Mouse (Mus musculus) heart, embryonic 11.5 days (tissue): ENCODE results near the gene Fancc. TPM values are rescaled to one million over a fixed set of nuclear protein-coding genes. Genes with fewer than 3 reads are reported as not detected.

Source experiments
- ATAC-seq: fragments of 200-750 bp; cut with Nextera tagmentation; replicated peaks from 2 replicates; pipeline ENCODE4 v1.8.0; 2017; ENCODE audit warnings: moderate library complexity; ENCODE audit not compliant: insufficient number of reproducible peaks, low FRiP score, low TSS enrichment
- H3K27ac ChIP-seq: fragments of 300-500 bp; sonication (generic); 2 replicates; pipeline ENCODE4 v1.5.1; 2014; ENCODE audit warnings: mild to moderate bottlenecking, low read depth, low read length
- H3K27me3 ChIP-seq: fragments of 300-500 bp; sonication (generic); 2 replicates; pipeline ENCODE4 v1.6.1; 2014; ENCODE audit warnings: mild to moderate bottlenecking, low read length, mixed read lengths; ENCODE audit not compliant: control insufficient read depth, insufficient read depth
- H3K36me3 ChIP-seq: fragments of 300-500 bp; sonication (generic); 2 replicates; pipeline ENCODE4 v1.6.1; 2014; ENCODE audit warnings: mild to moderate bottlenecking, low read length, moderate library complexity, mixed read lengths; ENCODE audit not compliant: control insufficient read depth, insufficient read depth
- H3K4me1 ChIP-seq: fragments of 300-500 bp; sonication (generic); 2 replicates; pipeline ENCODE4 v1.6.1; 2014; ENCODE audit warnings: low read length; ENCODE audit not compliant: control insufficient read depth, insufficient read depth
- H3K4me2 ChIP-seq: fragments of 300-500 bp; sonication (generic); 2 replicates; pipeline ENCODE4 v1.6.1; 2014; ENCODE audit warnings: mild to moderate bottlenecking, moderate library complexity
- H3K4me3 ChIP-seq: fragments of 300-500 bp; sonication (generic); 2 replicates; pipeline ENCODE4 v1.5.1; 2014; ENCODE audit warnings: low read depth, low read length
- H3K9ac ChIP-seq: fragments of 300-500 bp; sonication (generic); 2 replicates; pipeline ENCODE4 v1.6.1; 2014; ENCODE audit warnings: mild to moderate bottlenecking, low read depth, low read length, moderate library complexity
- H3K9me3 ChIP-seq: fragments of 300-500 bp; sonication (generic); replicated peaks from 2 replicates; pipeline ENCODE4 v1.6.1; 2016; ENCODE audit warnings: low read length; ENCODE audit not compliant: control insufficient read depth
- WGBS: fragments of 180-500 bp; shearing (Covaris S2); extraction: QIAGEN DNeasy Blood & Tissue Kit; methylation state at CpG from one replicate; pipeline ENCODE4 v1.1.7; 2014; ENCODE audit not compliant: insufficient replicate concordance; 5-methylcytosine and 5-hydroxymethylcytosine counted together
- polyA plus RNA-seq: library from polyadenylated mRNA; unstranded; fragments of >200 nt; fragmentation: Nextera tagmentation; extraction: Ambion mirVana; gene quantifications from 2 replicates; pipeline ENCODE4 v1.2.1, GENCODE M21; 2014

Gene Fancc
- polyA plus RNA-seq, 1 experiment from 2014 or later: 12.3 TPM

DNA sequence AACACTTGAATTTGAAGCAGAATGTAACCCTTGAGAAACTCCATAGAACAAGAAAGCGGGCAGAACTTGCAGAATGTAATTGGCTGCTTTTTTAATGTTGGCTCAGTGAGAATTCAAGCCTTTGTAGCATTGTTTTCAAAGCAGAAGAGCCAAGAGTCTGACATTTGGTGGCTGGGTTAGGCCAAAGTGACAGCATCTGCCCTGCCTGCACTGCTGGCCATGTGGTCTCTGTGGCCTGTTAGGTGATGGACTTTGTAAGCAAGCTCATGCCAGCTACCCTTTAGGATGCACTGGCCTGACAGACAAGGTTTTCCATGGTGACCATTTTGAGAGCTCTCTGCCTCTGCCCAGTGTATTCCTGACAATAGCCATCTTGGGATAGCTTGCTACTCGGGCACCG, 199.1 kb downstream of the Fancc start:
- H3K4me2 ChIP-seq: no peak overlapping the region
- no peaks in the 10 kb centered on the region for H3K9me3 ChIP-seq
- WGBS: 92% methylated on average over 3 of the region's 3 CpGs
- no peaks in the 10 kb centered on the region for H3K27me3 ChIP-seq
- no peak overlapping the region for H3K9ac ChIP-seq
- peaks cover 42% of the 10 kb centered on the region for H3K36me3 ChIP-seq
- no peak overlapping the region for H3K4me3 ChIP-seq
- H3K4me1 ChIP-seq: peaks cover 19% of the 10 kb centered on the region
- no peak for ATAC-seq
- H3K27ac ChIP-seq: no peak overlapping the region

DNA sequence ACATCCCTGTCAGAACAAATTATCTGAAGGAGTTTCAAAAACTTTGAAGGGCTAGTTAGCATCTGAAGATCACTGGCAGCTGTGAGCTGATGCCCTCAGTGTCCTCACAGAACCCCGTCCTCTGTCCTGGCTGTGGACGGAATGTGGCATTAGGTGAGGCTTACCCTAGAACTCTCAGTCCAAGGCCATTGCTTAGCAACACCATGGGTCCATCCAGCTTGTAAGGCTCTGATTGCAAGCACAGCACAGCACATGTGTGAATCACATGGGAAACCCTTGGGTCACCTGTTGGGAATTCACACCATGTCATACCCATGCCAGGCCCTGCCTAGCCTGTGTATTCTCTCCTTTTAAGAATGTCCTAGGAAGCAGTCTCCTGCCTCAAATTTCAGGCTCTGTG, 200.1 kb downstream of the Fancc start:
- H3K4me3 ChIP-seq: no peak overlapping the region
- no peak overlapping the region for H3K9ac ChIP-seq
- H3K9me3 ChIP-seq: no peaks in the 10 kb centered on the region
- no peak overlapping the region for H3K27ac ChIP-seq
- ATAC-seq: no peak
- no peaks in the 10 kb centered on the region for H3K27me3 ChIP-seq
- no peak overlapping the region for H3K4me2 ChIP-seq
- peaks cover 19% of the 10 kb centered on the region for H3K4me1 ChIP-seq
- peaks cover 36% of the 10 kb centered on the region for H3K36me3 ChIP-seq
- WGBS: 92% methylated on average over 2 of the region's 2 CpGs

DNA sequence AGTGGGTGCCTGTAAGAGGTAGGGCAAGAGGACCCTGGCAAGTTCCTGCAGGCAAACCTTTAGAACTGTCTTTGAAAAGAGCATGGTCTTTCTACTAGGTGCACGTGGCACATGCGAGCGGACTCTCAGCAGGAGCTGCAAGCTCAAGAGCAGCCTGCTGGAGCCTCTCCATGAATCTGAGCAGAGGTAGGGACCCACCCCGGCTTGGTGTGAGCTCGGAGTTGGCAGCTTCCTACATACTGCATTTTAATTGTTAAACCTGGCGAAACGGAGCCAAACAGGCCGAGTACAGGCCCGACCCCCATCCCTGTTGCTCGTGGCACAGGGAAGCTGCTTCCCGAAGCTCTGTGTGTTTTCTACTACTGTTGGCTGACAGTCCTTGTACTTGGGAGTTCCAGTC, 200.8 kb downstream of the Fancc start:
- Histone ChIP-seq H3K4me1 (peaks cover 19% of the 10 kb centered on the region), H3K4me2 (no peak overlapping the region), H3K4me3 (no peak overlapping the region), H3K9me3 (no peaks in the 10 kb centered on the region), H3K27ac (no peak overlapping the region), H3K36me3 (peaks cover 31% of the 10 kb centered on the region), H3K9ac (no peak overlapping the region), H3K27me3 (no peaks in the 10 kb centered on the region)
- no peak for ATAC-seq
- 92% methylated on average over 11 of the region's 11 CpGs for WGBS

DNA sequence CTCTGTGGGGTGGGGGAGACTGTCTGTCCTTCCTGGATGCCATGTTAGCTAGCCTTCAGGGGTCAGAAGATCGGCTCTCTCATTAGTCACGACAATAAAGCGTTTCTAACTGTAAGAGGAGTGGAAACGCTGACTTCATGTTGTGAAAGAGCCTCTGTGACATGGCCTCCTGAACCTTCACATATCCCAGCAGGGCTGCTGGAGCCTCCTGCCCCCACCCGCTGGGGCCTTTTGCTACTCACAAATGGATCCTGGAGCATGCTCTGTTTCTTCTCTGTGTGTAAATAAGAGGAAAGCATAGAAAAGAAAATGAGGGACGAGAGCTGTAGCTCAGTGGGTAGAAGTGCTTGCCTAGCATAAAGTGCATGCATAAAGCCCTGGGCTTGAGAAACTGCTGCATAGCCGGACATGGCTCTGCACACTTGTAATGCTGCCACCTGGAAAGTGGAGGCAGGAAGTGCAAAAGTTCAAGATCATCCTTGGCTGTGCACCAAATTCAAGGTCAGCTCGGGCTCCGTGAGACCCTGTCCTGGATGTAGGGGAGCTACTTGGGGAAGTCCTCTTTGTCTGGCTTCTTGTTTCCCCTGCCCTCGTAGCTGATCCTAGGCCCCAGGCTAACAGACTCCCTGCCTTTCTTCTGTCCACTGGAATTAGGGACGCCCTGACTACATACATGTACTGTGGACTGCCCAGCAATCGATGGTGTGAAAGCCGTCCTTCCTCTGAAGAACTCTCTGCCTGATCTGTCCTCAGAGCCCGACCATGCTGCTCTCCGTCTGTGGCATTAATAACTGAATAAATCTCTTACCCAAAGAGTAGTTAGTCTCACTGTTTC, 202.5 kb downstream of the Fancc start:
- Histone ChIP-seq H3K27me3 (no peaks in the 10 kb centered on the region), H3K4me1 (peaks cover 19% of the 10 kb centered on the region), H3K27ac (peak overlapping the region; percentile 59), H3K36me3 (peaks cover 23% of the 10 kb centered on the region), H3K9ac (no peak overlapping the region; the same call in 1 of the 2 replicates), H3K4me3 (no peak overlapping the region), H3K4me2 (peak overlapping the region; percentile 22; the same call in 1 of the 2 replicates), H3K9me3 (no peaks in the 10 kb centered on the region)
- 41% methylated on average over 15 of the region's 15 CpGs for WGBS
- 0 out of 2 replicates have a peak, but pooled peaks have one; percentile 16 for ATAC-seq

DNA sequence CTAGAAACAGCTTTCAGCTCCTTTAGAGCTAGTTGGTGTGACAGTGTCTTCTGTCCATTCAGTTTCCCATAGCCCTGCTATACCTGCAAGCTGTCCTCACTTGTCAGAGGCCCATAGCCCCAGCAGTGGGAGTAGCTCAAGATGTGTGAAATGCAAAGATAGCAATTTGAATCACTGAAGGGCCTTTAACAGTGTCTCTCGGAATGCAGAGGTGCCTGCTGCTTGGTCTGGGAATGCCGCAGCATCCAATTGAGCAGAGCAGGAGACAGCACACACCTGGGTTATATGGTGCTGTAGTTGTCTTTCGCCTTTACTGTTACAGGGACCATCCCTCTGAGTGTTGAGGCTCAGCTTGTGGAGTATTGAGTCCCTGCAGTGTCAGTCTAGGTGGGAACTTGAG, 203.4 kb downstream of the Fancc start:
- H3K4me2 ChIP-seq: no peak overlapping the region
- no peak overlapping the region for H3K4me3 ChIP-seq
- 51% methylated on average over 3 of the region's 3 CpGs for WGBS
- H3K36me3 ChIP-seq: peaks cover 16% of the 10 kb centered on the region
- ATAC-seq: no peak
- H3K27ac ChIP-seq: peak overlapping the region; percentile 59; the same call in 1 of the 2 replicates
- peaks cover 19% of the 10 kb centered on the region for H3K4me1 ChIP-seq
- H3K9me3 ChIP-seq: no peaks in the 10 kb centered on the region
- no peak overlapping the region for H3K9ac ChIP-seq
- H3K27me3 ChIP-seq: no peaks in the 10 kb centered on the region

DNA sequence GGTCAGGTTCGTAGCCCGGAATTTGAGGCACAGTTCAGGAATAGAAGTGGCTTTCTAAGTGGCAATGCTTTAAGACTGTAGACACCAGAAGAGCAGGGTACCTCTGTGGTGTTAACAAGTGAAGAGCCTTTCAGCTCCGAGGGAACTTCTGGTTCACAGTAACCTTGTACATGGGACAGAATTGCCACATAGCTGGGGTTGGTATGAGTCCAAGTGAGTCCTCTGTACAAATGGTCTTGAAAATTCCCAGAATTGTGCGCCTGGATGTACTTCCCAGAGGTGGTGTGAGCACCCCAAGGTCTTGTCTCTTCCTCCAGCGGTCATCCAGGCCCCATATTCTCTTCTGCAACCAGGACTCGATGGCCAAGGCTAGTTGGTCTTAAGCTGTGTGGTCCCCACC, 206.1 kb downstream of the Fancc start:
- no peak overlapping the region for H3K27ac ChIP-seq
- no peak overlapping the region for H3K4me2 ChIP-seq
- H3K27me3 ChIP-seq: no peaks in the 10 kb centered on the region
- WGBS: 88% methylated on average over 6 of the region's 6 CpGs
- H3K4me3 ChIP-seq: no peak overlapping the region
- H3K36me3 ChIP-seq: peaks cover 9% of the 10 kb centered on the region; the same call in 1 of the 2 replicates
- H3K9me3 ChIP-seq: no peaks in the 10 kb centered on the region
- H3K9ac ChIP-seq: no peak overlapping the region
- ATAC-seq: no peak
- H3K4me1 ChIP-seq: peaks cover 19% of the 10 kb centered on the region

DNA sequence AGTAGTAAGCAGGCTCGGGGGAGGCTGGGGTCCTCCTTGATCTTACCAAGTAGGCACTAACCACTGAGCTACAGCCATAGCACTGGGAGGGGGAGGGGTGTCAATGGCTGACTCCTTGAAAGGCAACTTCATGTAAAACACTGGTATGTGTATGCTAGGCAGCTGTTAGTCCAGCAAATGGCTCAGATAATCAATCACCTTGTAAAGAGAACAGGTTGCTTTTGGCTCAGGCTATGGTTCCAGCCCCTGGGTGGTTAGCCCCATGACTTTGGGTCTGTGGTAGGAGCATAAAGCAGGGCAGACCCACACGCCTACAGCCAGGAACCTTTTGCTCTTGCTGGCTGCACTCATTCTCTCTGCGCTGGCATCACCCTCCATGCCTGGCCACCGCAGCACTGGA, 207.0 kb downstream of the Fancc start:
- 84% methylated on average over 4 of the region's 4 CpGs for WGBS
- Histone ChIP-seq H3K27me3 (no peaks in the 10 kb centered on the region), H3K27ac (no peak overlapping the region), H3K4me1 (peaks cover 19% of the 10 kb centered on the region), H3K4me3 (no peak overlapping the region), H3K4me2 (no peak overlapping the region), H3K36me3 (peaks cover 10% of the 10 kb centered on the region; the same call in 1 of the 2 replicates), H3K9me3 (no peaks in the 10 kb centered on the region), H3K9ac (no peak overlapping the region)
- ATAC-seq: no peak

DNA sequence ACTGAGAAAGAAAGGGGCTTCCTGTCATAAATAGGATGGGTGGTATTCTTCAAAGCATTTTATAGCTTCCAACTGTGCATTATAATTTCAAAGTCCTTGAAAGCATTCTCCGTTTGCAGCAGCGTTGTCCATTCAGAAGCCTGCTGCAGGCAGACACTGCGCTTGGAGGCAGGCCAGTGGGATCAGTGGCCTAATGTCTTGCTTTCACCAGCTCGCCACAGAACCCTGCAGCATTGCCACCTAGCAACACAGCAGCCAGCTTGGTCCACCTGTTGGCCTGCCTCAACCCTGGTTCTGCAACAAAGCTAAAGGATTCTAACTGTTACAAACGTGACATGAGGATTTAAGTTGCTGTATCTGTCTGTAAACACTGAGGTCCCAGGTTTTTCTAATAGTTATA, 207.4 kb downstream of the Fancc start:
- Histone ChIP-seq H3K4me2 (no peak overlapping the region), H3K27me3 (no peaks in the 10 kb centered on the region), H3K27ac (no peak overlapping the region), H3K4me1 (peaks cover 17% of the 10 kb centered on the region), H3K9me3 (no peaks in the 10 kb centered on the region), H3K36me3 (peaks cover 11% of the 10 kb centered on the region; the same call in 1 of the 2 replicates), H3K9ac (no peak overlapping the region), H3K4me3 (no peak overlapping the region)
- no peak for ATAC-seq
- 85% methylated on average over 5 of the region's 5 CpGs for WGBS

DNA sequence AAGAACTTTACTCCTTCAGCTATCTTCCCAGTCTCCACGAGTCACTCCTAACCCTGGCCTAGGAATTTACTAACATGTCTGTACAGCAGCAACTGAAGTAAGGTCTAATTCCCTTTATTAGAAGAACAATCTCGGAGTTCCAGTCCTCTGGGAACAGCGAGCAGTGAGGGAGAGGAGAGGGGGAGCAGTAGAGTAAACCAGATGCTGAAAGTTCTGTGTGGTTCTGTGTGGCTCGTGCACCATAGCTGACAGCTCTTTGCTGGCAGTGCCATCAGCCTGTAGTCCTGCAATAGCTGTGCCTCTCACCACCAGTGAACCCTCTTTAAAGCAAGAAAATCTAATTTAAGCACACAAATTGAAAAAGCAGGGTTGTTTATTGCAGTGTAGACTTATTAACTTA, 207.9 kb downstream of the Fancc start:
- Histone ChIP-seq H3K27ac (no peak overlapping the region), H3K4me1 (peaks cover 11% of the 10 kb centered on the region), H3K9me3 (no peaks in the 10 kb centered on the region), H3K9ac (no peak overlapping the region), H3K4me3 (no peak overlapping the region), H3K36me3 (peaks cover 11% of the 10 kb centered on the region; the same call in 1 of the 2 replicates), H3K27me3 (no peaks in the 10 kb centered on the region), H3K4me2 (no peak overlapping the region)
- WGBS: 71% methylated on average over 4 of the region's 4 CpGs
- ATAC-seq: no peak
